Mouse (Mus musculus) adipocyte (in vitro differentiated cells): Measurements from ENCODE around the gene Nrl.

Experiments used
- DNase-seq: peaks from one replicate; pipeline ENCODE4 v3.0.0-alpha.2; 2016; ENCODE audit warnings: low spot score

Gene Nrl

GRCm38 (mm10) chr14:55527940-55528339, 3.2 kb upstream of the Nrl start:
- DNase-seq = peak; percentile 12

GRCm38 (mm10) chr14:55526674-55527073, 1.9 kb upstream of the Nrl start:
- DNase-seq = no peak

GRCm38 (mm10) chr14:55524062-55524461, 719 bp downstream of the Nrl start:
- no peak for DNase-seq

- no peak for DNase-seq
These were observed 4.1 kb downstream of the Nrl start for GRCm38 (mm10) chr14:55520451-55521361.

GRCm38 (mm10) chr14:55519604-55520003, 5.2 kb downstream of the Nrl start:
- DNase-seq = peak; percentile 9

GRCm38 (mm10) chr14:55518897-55519296, 5.9 kb downstream of the Nrl start:
- DNase-seq = no peak

- no peak for DNase-seq
These were observed 8.9 kb downstream of the Nrl start for GRCm38 (mm10) chr14:55515846-55516245.

- DNase-seq = no peak
These were observed 10.9 kb downstream of the Nrl start for GRCm38 (mm10) chr14:55513927-55514326.

GRCm38 (mm10) chr14:55511037-55511436, 13.7 kb downstream of the Nrl start:
- no peak for DNase-seq

GRCm38 (mm10) chr14:55510125-55510731, 14.6 kb downstream of the Nrl start, which contains the start of gene Cpne6:
Gene Cpne6 (plus strand): TSS chr14:55510445.
- DNase-seq = no peak

- no peak for DNase-seq
These were observed 15.2 kb downstream of the Nrl start for GRCm38 (mm10) chr14:55509540-55509939.

GRCm38 (mm10) chr14:55507801-55508200, 17.0 kb downstream of the Nrl start:
- DNase-seq = no peak

GRCm38 (mm10) chr14:55505612-55506011, 19.2 kb downstream of the Nrl start:
- DNase-seq = no peak

GRCm38 (mm10) chr14:55497449-55497821, 27.3 kb downstream of the Nrl start:
- peak; percentile 64 for DNase-seq

GRCm38 (mm10) chr14:55496761-55497448, 27.9 kb downstream of the Nrl start:
- DNase-seq = no peak

- DNase-seq = no peak
These were observed 29.1 kb downstream of the Nrl start for GRCm38 (mm10) chr14:55495509-55496240.

GRCm38 (mm10) chr14:55492103-55492502, 32.7 kb downstream of the Nrl start:
- no peak for DNase-seq

GRCm38 (mm10) chr14:55491291-55491833, 33.4 kb downstream of the Nrl start:
- peak; percentile 4 for DNase-seq

GRCm38 (mm10) chr14:55490361-55491201, 34.2 kb downstream of the Nrl start, which contains the start of gene Carmil3:
Gene Carmil3 (plus strand): TSS chr14:55490651.
- no peak for DNase-seq

GRCm38 (mm10) chr14:55486836-55487235, 37.9 kb downstream of the Nrl start:
- no peak for DNase-seq
